Mouse (Mus musculus) cerebellum, adult 9-10 months (tissue): Measurements from ENCODE around the gene Bend7.

Experiments used
- DNase-seq: peaks from one replicate; pipeline ENCODE4 v3.0.0; 2022

The Bend7 gene

GRCm38 (mm10) chr2:4782809-4783641 is 65.4 kb downstream of the Bend7 start:
- DNase-seq = no peak

GRCm38 (mm10) chr2:4784012-4784411 is 66.4 kb downstream of the Bend7 start:
- no peak for DNase-seq

GRCm38 (mm10) chr2:4785016-4785415 is 67.4 kb downstream of the Bend7 start:
- DNase-seq = no peak

GRCm38 (mm10) chr2:4787223-4787622 is 69.6 kb downstream of the Bend7 start:
- DNase-seq = no peak

- no peak for DNase-seq
These were observed 74.0 kb downstream of the Bend7 start for GRCm38 (mm10) chr2:4791646-4792045.

- DNase-seq = no peak
These were observed 74.9 kb downstream of the Bend7 start for GRCm38 (mm10) chr2:4792554-4792953.

- no peak for DNase-seq
These were observed 85.0 kb downstream of the Bend7 start for GRCm38 (mm10) chr2:4802395-4803176.

- no peak for DNase-seq
These were observed 98.7 kb downstream of the Bend7 start for GRCm38 (mm10) chr2:4816308-4816707.

- DNase-seq = no peak
These were observed 100.0 kb downstream of the Bend7 start for GRCm38 (mm10) chr2:4817678-4818077.

- DNase-seq = no peak
These were observed 102.6 kb downstream of the Bend7 start for GRCm38 (mm10) chr2:4820230-4820629.

- no peak for DNase-seq
These were observed 106.4 kb downstream of the Bend7 start for GRCm38 (mm10) chr2:4824067-4824466.

- DNase-seq = no peak
These were observed 110.4 kb downstream of the Bend7 start for GRCm38 (mm10) chr2:4828032-4828431.

GRCm38 (mm10) chr2:4828446-4828997 is 110.9 kb downstream of the Bend7 start:
- DNase-seq = no peak

- DNase-seq = no peak
These were observed 111.4 kb downstream of the Bend7 start for GRCm38 (mm10) chr2:4829007-4829406.

GRCm38 (mm10) chr2:4829489-4830065 is 111.9 kb downstream of the Bend7 start:
- DNase-seq = no peak

- no peak for DNase-seq
These were observed 113.9 kb downstream of the Bend7 start for GRCm38 (mm10) chr2:4831493-4831892.

- no peak for DNase-seq
These were observed 114.5 kb downstream of the Bend7 start for GRCm38 (mm10) chr2:4832166-4832565.

GRCm38 (mm10) chr2:4849449-4849848 is 131.8 kb downstream of the Bend7 start:
- DNase-seq = no peak
